Mouse (Mus musculus) heart, postnatal 0 days (tissue): ENCODE measurements around the gene Dync1li2.

Experiments
- CTCF ChIP-seq: IDR thresholded peaks from 2 replicates; pipeline ENCODE4 v1.5.1; 2016; ENCODE audit warnings: antibody characterized with exemption, control low read depth, low read depth
- EP300 ChIP-seq: IDR thresholded peaks from 2 replicates; pipeline ENCODE4 v1.6.1; 2016; ENCODE audit warnings: antibody characterized with exemption, low read depth

- TF ChIP-seq CTCF (no peak), EP300 (no peak)
These were observed 2.4 kb upstream of the Dync1li2 start for GRCm38 (mm10) chr8:104445248-104445647.
